Mouse (Mus musculus): ENCODE data around the gene Nfic.

GRCm38 (mm10) chr10:81485060-81485449, 29.6 kb upstream of the Nfic start:
- TF ChIP-seq EP300 (IDR thresholded peaks at IDR 0.05; ENCODE audit: insufficient read depth, low read depth, low read length) (no peak), CTCF (IDR thresholded peaks at IDR 0.05; ENCODE audit: low read depth, low read length) (peak; percentile 35)

Data from ES-Bruce4 (cell line).